In the genomic region with DNA sequence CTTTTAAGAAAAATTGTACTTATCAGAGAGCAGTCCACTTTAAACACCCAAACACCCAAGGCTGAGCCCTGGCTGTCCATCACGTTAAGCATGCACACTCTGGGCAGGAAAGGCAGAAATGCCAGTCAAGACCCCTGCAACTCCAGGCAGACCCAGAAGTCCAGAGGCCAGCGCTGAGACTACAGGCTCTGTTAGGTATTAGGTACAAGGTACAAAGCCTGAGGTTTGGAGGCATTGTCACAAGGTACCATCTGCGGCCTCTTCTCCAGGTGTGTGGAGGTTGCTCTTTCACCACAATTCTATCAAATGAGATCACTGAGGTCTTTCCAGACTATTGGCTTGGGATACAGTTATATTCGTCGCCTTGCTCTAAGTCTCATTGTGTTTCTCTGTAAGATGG, we compare ENCODE assay signal across 20 mouse cellular contexts. TPM values are rescaled to one million over a fixed set of nuclear protein-coding genes. Genes with fewer than 3 reads are reported as not detected.
DNase-seq lines count a peak whose midpoint lies in the region; ATAC-seq lines count a peak whose summit lies in the region.
"Had no signal": no experiment of that assay in that cellular context is flagged by ENCODE, and none has a peak within 500 bp of the region (broad histone marks: within the 10 kb centered on the region; RNA-seq: fewer than 3 reads in every experiment).

No protein-coding gene starts in this region.

- no peak overlapping the region for H3K9ac ChIP-seq in intestine, embryonic 16.5 days (ENCODE audit: low read depth, low read length)
- H3K9ac ChIP-seq in intestine, embryonic 15.5 days, result no peak overlapping the region
- H3K9ac ChIP-seq: embryonic facial prominence, embryonic 13.5 days; forebrain, embryonic 12.5 days; heart, embryonic 13.5 days had no signal

- no peaks in the 10 kb centered on the region for H3K27me3 ChIP-seq in intestine, embryonic 16.5 days (replicated peaks; ENCODE audit: control insufficient read depth, insufficient read depth, low read length)
- no peaks in the 10 kb centered on the region for H3K27me3 ChIP-seq in intestine, embryonic 15.5 days (replicated peaks)
- H3K27me3 ChIP-seq: embryonic facial prominence, embryonic 13.5 days; heart, embryonic 13.5 days had no signal

- DNase-seq in kidney, adult 9 months, result peak; percentile 78
- peak; percentile 57 for DNase-seq in kidney, postnatal 10 days
- peak; percentile 50 for DNase-seq in yolk sac, embryonic 10.5 days (ENCODE audit: low spot score)
- no peak for DNase-seq in cerebellum, adult 18-20 months
- DNase-seq in adrenal gland, adult 8-10 months, result no peak
- DNase-seq: adrenal gland, postnatal 10 days; B cell, adult 2 months; cerebellum, adult 11 months; cerebellum, adult 9-11 months; cerebellum, postnatal 36 days; gastrocnemius, postnatal 10 days; heart, postnatal 36 days had no signal

- WGBS in intestine, embryonic 16.5 days, result 87% methylated on average over 5 of the region's 5 CpGs
- 88% methylated on average over 5 of the region's 5 CpGs for WGBS in intestine, embryonic 15.5 days

- no peaks in the 10 kb centered on the region for H3K36me3 ChIP-seq in intestine, embryonic 16.5 days (ENCODE audit: control insufficient read depth, insufficient read depth, low read length)
- no peaks in the 10 kb centered on the region for H3K36me3 ChIP-seq in intestine, embryonic 15.5 days
- H3K36me3 ChIP-seq: embryonic facial prominence, embryonic 13.5 days; forebrain, embryonic 12.5 days; G1E; heart, embryonic 13.5 days had no signal

- no peaks in the 10 kb centered on the region for H3K9me3 ChIP-seq in intestine, embryonic 16.5 days (ENCODE audit: control insufficient read depth, low read length)
- no peaks in the 10 kb centered on the region for H3K9me3 ChIP-seq in intestine, embryonic 15.5 days
- H3K9me3 ChIP-seq: embryonic facial prominence, embryonic 13.5 days; forebrain, embryonic 12.5 days; G1E; heart, embryonic 13.5 days had no signal

- 0 out of 2 replicates have a peak, but pooled peaks have one; percentile 34 for ATAC-seq in intestine, embryonic 16.5 days
- ATAC-seq in intestine, embryonic 15.5 days, result no peak
- ATAC-seq in megakaryocyte progenitor cell, adult 5-6 weeks (replicated peaks; ENCODE audit: poor library complexity), result no peak
- ATAC-seq: CD4-positive, CD25-positive, alpha-beta regulatory T cell, adult 4 months had no signal

- H3K4me1 ChIP-seq in intestine, embryonic 16.5 days (ENCODE audit: control insufficient read depth, insufficient read depth, low read length), result no peaks in the 10 kb centered on the region; the same call in 1 of the 2 replicates
- H3K4me1 ChIP-seq in intestine, embryonic 15.5 days (replicated peaks), result no peaks in the 10 kb centered on the region

- H3K4me3 ChIP-seq in intestine, embryonic 16.5 days (ENCODE audit: low read length), result no peak overlapping the region
- H3K4me3 ChIP-seq in intestine, embryonic 15.5 days (replicated peaks), result no peak overlapping the region
- H3K4me3 ChIP-seq: embryonic facial prominence, embryonic 13.5 days; forebrain, embryonic 12.5 days; heart, embryonic 13.5 days had no signal

- H3K27ac ChIP-seq in intestine, embryonic 16.5 days (ENCODE audit: low read length), result no peak overlapping the region
- H3K27ac ChIP-seq in intestine, embryonic 15.5 days, result no peak overlapping the region
- H3K27ac ChIP-seq: embryonic facial prominence, embryonic 13.5 days; forebrain, embryonic 12.5 days; heart, embryonic 13.5 days had no signal

- H3K4me2 ChIP-seq in intestine, embryonic 16.5 days (ENCODE audit: low read depth, low read length), result no peak overlapping the region
- no peak overlapping the region for H3K4me2 ChIP-seq in intestine, embryonic 15.5 days (replicated peaks)
- H3K4me2 ChIP-seq: embryonic facial prominence, embryonic 13.5 days; forebrain, embryonic 12.5 days; heart, embryonic 13.5 days had no signal

RNA-seq across cellular contexts. Expression of gene B3gnt7, which starts 8.8 kb away (rescaled TPM):
- 5.3 and 6.7 TPM in 2 replicates for polyA plus RNA-seq in intestine, embryonic 16.5 days (2015; fragmentation: Nextera tagmentation; extraction: Ambion mirVana)
- polyA plus RNA-seq in intestine, embryonic 15.5 days (2015; fragmentation: Nextera tagmentation; extraction: Ambion mirVana), result 6.6 and 7.2 TPM in 2 replicates
- total RNA-seq in megakaryocyte progenitor cell, adult 5-6 weeks (2015), result 0.90 and 1.1 TPM in 2 replicates
- 0.47 and 0.83 TPM in 2 replicates for total RNA-seq in megakaryocyte progenitor cell, adult 5-6 weeks (2017)
- under 1 TPM; 0.20 to 0.68 (median 0.46) TPM for total RNA-seq in adrenal gland, adult 8-10 months (2022)
- polyA plus RNA-seq: CD4-positive, CD25-positive, alpha-beta regulatory T cell, adult 4 months; G1E had no signal

Comparison
In these comparisons a context has a peak if more than half of its experiments do, and no peak if none do; other contexts are left out.
1. DNase-seq: peak in kidney, adult 9 months (single experiment), kidney, postnatal 10 days (single experiment) and yolk sac, embryonic 10.5 days (single experiment); none in cerebellum, adult 18-20 months (0 of 2) and adrenal gland, adult 8-10 months (single experiment).